Mouse (Mus musculus): ENCODE results near the gene Hsd17b2. TPM values are rescaled to one million over a fixed set of nuclear protein-coding genes. Genes with fewer than 3 reads are reported as not detected.
"Not testable (repeated sequence)": the region's sequence is repeated elsewhere in the genome, so short reads cannot be mapped to it uniquely, and the experiment has no call there.

Gene Hsd17b2
- polyA plus RNA-seq, 1 experiment from 2014 or later, result not detected

GRCm38 (mm10) chr8:117718152-117718860 is 16.6 kb downstream of the Hsd17b2 start:
- Histone ChIP-seq H3K36me3 (replicated peaks) (no peaks in the 10 kb centered on the region), H3K4me1 (no peaks in the 10 kb centered on the region), H3K4me3 (no peak overlapping the region), H3K9ac (no peak overlapping the region), H3K27ac (no peak overlapping the region), H3K4me2 (no peak overlapping the region), H3K27me3 (replicated peaks) (no peaks in the 10 kb centered on the region), H3K9me3 (no peaks in the 10 kb centered on the region)
- ATAC-seq (replicated peaks), result no peak
- WGBS, result 69% methylated on average over 14 of the region's 14 CpGs

- ATAC-seq (replicated peaks), result no peak
- H3K4me2 ChIP-seq, result no peak overlapping the region
Observed at GRCm38 (mm10) chr8:117726467-117726866, 24.8 kb downstream of the Hsd17b2 start.

GRCm38 (mm10) chr8:117727561-117727960 is 25.9 kb downstream of the Hsd17b2 start:
- ATAC-seq (replicated peaks), result no peak
- no peaks in the 10 kb centered on the region for H3K4me1 ChIP-seq
- no peaks in the 10 kb centered on the region for H3K9me3 ChIP-seq
- no peak overlapping the region for H3K27ac ChIP-seq
- H3K9ac ChIP-seq, result no peak overlapping the region
- no peaks in the 10 kb centered on the region for H3K27me3 ChIP-seq (replicated peaks)
- H3K4me3 ChIP-seq, result no peak overlapping the region
- 72% methylated on average over 5 of the region's 5 CpGs for WGBS
- H3K4me2 ChIP-seq, result no peak overlapping the region
- H3K36me3 ChIP-seq (replicated peaks), result no peaks in the 10 kb centered on the region

More at GRCm38 (mm10) chr8:117726467-117726866, 24.8 kb downstream of the Hsd17b2 start:
- 68% methylated on average over 7 of the region's 7 CpGs for WGBS
- Histone ChIP-seq H3K27me3 (replicated peaks) (no peaks in the 10 kb centered on the region), H3K4me1 (no peaks in the 10 kb centered on the region), H3K27ac (no peak overlapping the region), H3K9ac (no peak overlapping the region), H3K4me3 (no peak overlapping the region), H3K36me3 (replicated peaks) (no peaks in the 10 kb centered on the region), H3K9me3 (no peaks in the 10 kb centered on the region)

GRCm38 (mm10) chr8:117728234-117728633 is 26.5 kb downstream of the Hsd17b2 start:
- no peaks in the 10 kb centered on the region for H3K4me1 ChIP-seq
- H3K27ac ChIP-seq, result no peak overlapping the region
- H3K4me2 ChIP-seq, result no peak overlapping the region
- no peaks in the 10 kb centered on the region for H3K27me3 ChIP-seq (replicated peaks)
- no peak for ATAC-seq (replicated peaks)
- no peaks in the 10 kb centered on the region for H3K9me3 ChIP-seq
- H3K9ac ChIP-seq, result no peak overlapping the region
- 86% methylated on average over 4 of the region's 4 CpGs for WGBS
- H3K4me3 ChIP-seq, result no peak overlapping the region
- H3K36me3 ChIP-seq (replicated peaks), result no peaks in the 10 kb centered on the region

GRCm38 (mm10) chr8:117730980-117731379 is 29.3 kb downstream of the Hsd17b2 start:
- no peak overlapping the region for H3K4me3 ChIP-seq
- WGBS, result 61% methylated on average over 10 of the region's 10 CpGs
- no peaks in the 10 kb centered on the region for H3K36me3 ChIP-seq (replicated peaks)
- H3K27ac ChIP-seq, result no peak overlapping the region
- H3K9ac ChIP-seq, result no peak overlapping the region
- ATAC-seq (replicated peaks), result no peak
- H3K4me2 ChIP-seq, result no peak overlapping the region
- H3K4me1 ChIP-seq, result no peaks in the 10 kb centered on the region
- no peaks in the 10 kb centered on the region for H3K27me3 ChIP-seq (replicated peaks)
- no peaks in the 10 kb centered on the region for H3K9me3 ChIP-seq

- Histone ChIP-seq H3K27ac (no peak overlapping the region), H3K36me3 (replicated peaks) (no peaks in the 10 kb centered on the region), H3K9me3 (no peaks in the 10 kb centered on the region), H3K4me1 (no peaks in the 10 kb centered on the region), H3K27me3 (replicated peaks) (no peaks in the 10 kb centered on the region), H3K4me2 (no peak overlapping the region), H3K4me3 (no peak overlapping the region), H3K9ac (no peak overlapping the region)
- no peak for ATAC-seq (replicated peaks)
- whole genome bisulfite sequencing, result 78% methylated on average over 3 of the region's 3 CpGs
Observed at GRCm38 (mm10) chr8:117736657-117737175, 35.0 kb downstream of the Hsd17b2 start.

- H3K4me1 ChIP-seq; H3K27me3 ChIP-seq (replicated peaks); H3K27ac ChIP-seq; H3K4me2 ChIP-seq; ATAC-seq (replicated peaks); H3K9me3 ChIP-seq; H3K9ac ChIP-seq; H3K36me3 ChIP-seq (replicated peaks); H3K4me3 ChIP-seq: not testable (repeated sequence)
- WGBS, result 95% methylated on average over 1 of the region's 1 CpGs
Observed at GRCm38 (mm10) chr8:117738206-117738605, 36.5 kb downstream of the Hsd17b2 start.

GRCm38 (mm10) chr8:117740387-117740998 is 38.8 kb downstream of the Hsd17b2 start:
- no peaks in the 10 kb centered on the region for H3K9me3 ChIP-seq
- no peak overlapping the region for H3K4me2 ChIP-seq
- 91% methylated on average over 5 of the region's 5 CpGs for WGBS
- no peaks in the 10 kb centered on the region for H3K27me3 ChIP-seq (replicated peaks)
- H3K4me1 ChIP-seq, result no peaks in the 10 kb centered on the region
- no peak overlapping the region for H3K4me3 ChIP-seq
- H3K36me3 ChIP-seq (replicated peaks), result no peaks in the 10 kb centered on the region
- ATAC-seq (replicated peaks), result no peak
- H3K27ac ChIP-seq, result no peak overlapping the region
- no peak overlapping the region for H3K9ac ChIP-seq

- H3K4me3 ChIP-seq, result no peak overlapping the region
- 75% methylated on average over 15 of the region's 15 CpGs for WGBS
- no peak overlapping the region for H3K9ac ChIP-seq
- no peak overlapping the region for H3K4me2 ChIP-seq
- no peaks in the 10 kb centered on the region for H3K36me3 ChIP-seq (replicated peaks)
- no peaks in the 10 kb centered on the region for H3K27me3 ChIP-seq (replicated peaks)
- no peaks in the 10 kb centered on the region for H3K9me3 ChIP-seq
- H3K27ac ChIP-seq, result no peak overlapping the region
- ATAC-seq (replicated peaks), result no peak
- H3K4me1 ChIP-seq, result no peaks in the 10 kb centered on the region
Observed at GRCm38 (mm10) chr8:117742431-117743012, 40.8 kb downstream of the Hsd17b2 start.

- Histone ChIP-seq H3K4me3 (no peak overlapping the region), H3K36me3 (replicated peaks) (no peaks in the 10 kb centered on the region), H3K9ac (no peak overlapping the region), H3K27ac (no peak overlapping the region), H3K4me2 (no peak overlapping the region), H3K9me3 (no peaks in the 10 kb centered on the region), H3K27me3 (replicated peaks) (no peaks in the 10 kb centered on the region), H3K4me1 (no peaks in the 10 kb centered on the region)
- no peak for ATAC-seq (replicated peaks)
- WGBS, result 89% methylated on average over 5 of the region's 5 CpGs
Observed at GRCm38 (mm10) chr8:117746651-117747050, 44.9 kb downstream of the Hsd17b2 start.

GRCm38 (mm10) chr8:117747428-117747827 is 45.7 kb downstream of the Hsd17b2 start:
- H3K27me3 ChIP-seq (replicated peaks), result no peaks in the 10 kb centered on the region
- ATAC-seq (replicated peaks), result no peak
- H3K4me1 ChIP-seq, result no peaks in the 10 kb centered on the region
- H3K36me3 ChIP-seq (replicated peaks), result no peaks in the 10 kb centered on the region
- 66% methylated on average over 2 of the region's 2 CpGs for WGBS
- no peak overlapping the region for H3K9ac ChIP-seq
- no peak overlapping the region for H3K27ac ChIP-seq
- no peaks in the 10 kb centered on the region for H3K9me3 ChIP-seq
- no peak overlapping the region for H3K4me2 ChIP-seq
- H3K4me3 ChIP-seq, result no peak overlapping the region

GRCm38 (mm10) chr8:117747886-117748730 is 46.4 kb downstream of the Hsd17b2 start:
- Histone ChIP-seq H3K9me3 (no peaks in the 10 kb centered on the region), H3K4me3 (no peak overlapping the region), H3K36me3 (replicated peaks) (no peaks in the 10 kb centered on the region), H3K4me1 (no peaks in the 10 kb centered on the region), H3K27ac (no peak overlapping the region), H3K27me3 (replicated peaks) (no peaks in the 10 kb centered on the region), H3K4me2 (no peak overlapping the region), H3K9ac (no peak overlapping the region)
- WGBS, result 80% methylated on average over 9 of the region's 9 CpGs
- ATAC-seq (replicated peaks), result no peak

All from midbrain, embryonic 15.5 days (tissue).